Mouse (Mus musculus): ENCODE results near the gene Rwdd1. TPM values are rescaled to one million over a fixed set of nuclear protein-coding genes. Genes with fewer than 3 reads are reported as not detected.
A peak's percentile ranks its signal among the peaks of the same experiment; 100 is the strongest.

The Rwdd1 gene
- polyA plus RNA-seq (2014; fragmentation: Nextera tagmentation; extraction: Ambion mirVana), result 134 and 137 TPM in 2 replicates

DNA sequence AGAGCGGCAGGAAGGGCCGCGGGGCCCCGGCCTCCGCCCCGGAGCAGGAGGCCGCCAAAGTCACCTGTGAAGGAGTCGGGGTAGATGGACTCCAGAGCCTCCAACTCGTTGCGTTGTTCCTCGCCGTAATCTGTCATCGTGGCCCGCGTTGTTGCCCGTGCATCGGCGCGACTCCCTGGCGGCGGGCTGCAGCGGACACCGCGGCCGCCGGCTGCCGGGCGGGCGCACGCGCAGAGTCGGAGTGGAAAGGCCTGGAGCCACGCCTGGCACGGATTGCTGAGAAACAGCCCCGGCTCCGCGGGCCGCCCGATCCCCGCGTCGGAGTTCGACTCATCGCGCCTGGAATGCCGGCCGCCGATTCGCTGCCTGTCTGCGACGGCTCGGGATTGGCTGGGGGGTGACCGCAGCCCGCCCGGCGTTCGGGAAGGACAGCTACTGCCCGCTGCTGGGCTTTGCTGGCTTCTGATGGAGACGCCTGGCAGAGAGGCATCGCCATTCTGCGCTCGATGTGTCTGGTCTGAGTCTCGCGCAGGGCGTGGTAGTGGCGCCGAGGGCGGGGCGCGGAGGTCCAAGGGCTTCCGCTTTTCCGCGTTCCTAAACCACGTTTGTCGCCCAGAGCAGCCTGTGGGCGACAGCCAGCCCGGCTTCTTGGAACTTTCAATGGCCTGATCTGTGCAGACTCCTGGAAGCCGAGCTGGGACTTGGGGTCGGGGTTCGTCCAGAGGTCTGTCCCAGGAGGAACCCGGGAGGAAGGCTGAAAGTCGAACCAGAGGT, at the start of gene Rwdd1:
Gene Rwdd1 (minus strand): TSS at position 323 of the 774 bp plus-strand sequence.
- Histone ChIP-seq H3K9ac (replicated peaks; ENCODE audit: low read depth, low read length) (peak within 1 kb of the TSS; percentile 95), H3K27me3 (ENCODE audit: control insufficient read depth, insufficient read depth, low read length) (no peaks in the 10 kb centered on the region), H3K4me2 (replicated peaks; ENCODE audit: low read depth, low read length) (peak within 1 kb of the TSS; percentile 62), H3K4me3 (ENCODE audit: low read depth, low read length) (peak within 1 kb of the TSS; percentile 86), H3K4me1 (ENCODE audit: control insufficient read depth, insufficient read depth, low read length) (peaks cover 8% of the 10 kb centered on the region), H3K27ac (ENCODE audit: low read length) (peak within 1 kb of the TSS; percentile 97), H3K9me3 (ENCODE audit: control insufficient read depth, low read depth, low read length) (no peaks in the 10 kb centered on the region), H3K36me3 (ENCODE audit: control insufficient read depth, insufficient read depth, low read length) (no peaks in the 10 kb centered on the region)
- under 1% methylated on average over 76 of the region's 82 CpGs for WGBS
- peak; percentile 99 for ATAC-seq (ENCODE audit: insufficient number of reproducible peaks, insufficient read depth, low FRiP score, low read depth)

DNA sequence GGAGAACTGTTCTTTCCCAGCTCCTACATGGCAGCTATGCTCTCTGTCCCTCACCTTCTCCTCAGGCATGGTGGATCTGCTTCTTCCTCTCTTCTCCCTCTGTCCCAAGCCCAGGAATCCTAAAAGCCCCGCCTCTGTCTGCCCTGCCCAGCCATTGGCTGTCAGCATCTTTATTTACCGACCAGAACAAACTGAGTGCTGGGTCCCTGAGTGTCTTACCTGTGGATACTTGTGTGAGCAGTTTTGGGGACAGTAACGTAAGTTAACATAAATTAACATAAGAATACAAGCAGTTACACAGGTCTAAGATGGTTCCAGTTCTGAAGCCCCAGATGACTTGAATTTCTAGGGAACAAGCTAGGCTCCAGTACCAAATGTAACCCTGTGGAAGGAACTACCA, 47.2 kb upstream of the Rwdd1 start:
- no peak overlapping the region for H3K4me3 ChIP-seq (ENCODE audit: low read depth, low read length)
- H3K27me3 ChIP-seq (ENCODE audit: control insufficient read depth, insufficient read depth, low read length), result no peaks in the 10 kb centered on the region
- H3K4me1 ChIP-seq (ENCODE audit: control insufficient read depth, insufficient read depth, low read length), result no peaks in the 10 kb centered on the region
- H3K27ac ChIP-seq (ENCODE audit: low read length), result no peak overlapping the region
- H3K4me2 ChIP-seq (replicated peaks; ENCODE audit: low read depth, low read length), result no peak overlapping the region
- no peak overlapping the region for H3K9ac ChIP-seq (replicated peaks; ENCODE audit: low read depth, low read length)
- no peaks in the 10 kb centered on the region for H3K36me3 ChIP-seq (ENCODE audit: control insufficient read depth, insufficient read depth, low read length)
- 57% methylated on average over 3 of the region's 3 CpGs for WGBS
- no peak for ATAC-seq (ENCODE audit: insufficient number of reproducible peaks, insufficient read depth, low FRiP score, low read depth)
- H3K9me3 ChIP-seq (ENCODE audit: control insufficient read depth, low read depth, low read length), result no peaks in the 10 kb centered on the region

DNA sequence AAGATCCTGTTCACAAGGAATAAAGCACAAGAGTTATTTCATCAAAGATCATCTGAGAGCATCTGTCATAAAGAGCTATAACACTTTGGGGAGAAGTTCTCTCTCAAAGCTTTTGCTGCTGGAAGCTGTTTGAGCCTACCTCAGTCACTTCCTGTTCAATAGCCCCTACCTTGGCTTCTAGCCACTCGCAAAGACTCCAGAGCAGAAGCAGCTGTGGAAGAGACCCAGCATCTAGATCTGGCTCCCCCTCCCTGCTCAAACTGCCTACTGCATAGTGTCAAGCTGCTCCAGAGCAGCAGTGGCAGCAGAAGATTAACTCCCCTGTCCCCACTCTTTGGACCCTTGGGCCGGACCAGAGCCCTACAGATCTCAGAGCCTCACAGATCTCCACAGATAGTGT, 34.6 kb upstream of the Rwdd1 start:
- no peak overlapping the region for H3K4me3 ChIP-seq (ENCODE audit: low read depth, low read length)
- H3K4me2 ChIP-seq (replicated peaks; ENCODE audit: low read depth, low read length), result no peak overlapping the region
- H3K36me3 ChIP-seq (ENCODE audit: control insufficient read depth, insufficient read depth, low read length), result no peaks in the 10 kb centered on the region
- no peaks in the 10 kb centered on the region for H3K9me3 ChIP-seq (ENCODE audit: control insufficient read depth, low read depth, low read length)
- H3K4me1 ChIP-seq (ENCODE audit: control insufficient read depth, insufficient read depth, low read length), result no peaks in the 10 kb centered on the region
- H3K9ac ChIP-seq (replicated peaks; ENCODE audit: low read depth, low read length), result no peak overlapping the region
- 48% methylated on average over 2 of the region's 2 CpGs for WGBS
- ATAC-seq (ENCODE audit: insufficient number of reproducible peaks, insufficient read depth, low FRiP score, low read depth), result peak; percentile 49; the same call in 1 of the 2 replicates
- H3K27ac ChIP-seq (ENCODE audit: low read length), result no peak overlapping the region
- no peaks in the 10 kb centered on the region for H3K27me3 ChIP-seq (ENCODE audit: control insufficient read depth, insufficient read depth, low read length)

DNA sequence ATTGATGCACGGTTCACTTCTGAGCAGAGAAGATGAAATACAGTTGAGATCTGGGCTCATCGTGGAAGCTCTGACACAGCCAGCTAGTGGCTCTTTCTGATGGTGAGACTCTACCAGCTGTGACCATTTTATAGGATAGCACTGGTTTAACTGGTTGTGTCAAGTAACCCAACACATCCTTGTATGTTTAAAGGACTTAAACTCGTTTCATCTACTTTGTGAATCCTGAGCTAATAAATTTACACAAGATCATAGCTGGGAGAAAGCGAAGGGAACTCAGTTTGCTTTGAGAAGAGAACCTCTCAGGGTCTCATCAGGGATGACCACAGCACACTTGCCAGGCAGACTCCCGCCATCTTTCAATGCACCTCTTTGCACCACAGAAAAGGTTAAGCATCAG, 24.8 kb upstream of the Rwdd1 start, which contains the start of gene Calhm4:
Gene Calhm4 (minus strand): TSS at position 101 of the 400 bp plus-strand sequence.
- H3K4me1 ChIP-seq (ENCODE audit: control insufficient read depth, insufficient read depth, low read length), result no peaks in the 10 kb centered on the region
- no peaks in the 10 kb centered on the region for H3K9me3 ChIP-seq (ENCODE audit: control insufficient read depth, low read depth, low read length)
- H3K27me3 ChIP-seq (ENCODE audit: control insufficient read depth, insufficient read depth, low read length), result no peaks in the 10 kb centered on the region
- H3K4me2 ChIP-seq (replicated peaks; ENCODE audit: low read depth, low read length), result no peak within 1 kb of the TSS
- no peak for ATAC-seq (ENCODE audit: insufficient number of reproducible peaks, insufficient read depth, low FRiP score, low read depth)
- H3K27ac ChIP-seq (ENCODE audit: low read length), result no peak within 1 kb of the TSS
- H3K36me3 ChIP-seq (ENCODE audit: control insufficient read depth, insufficient read depth, low read length), result no peaks in the 10 kb centered on the region
- WGBS, result 85% methylated on average over 5 of the region's 5 CpGs
- H3K4me3 ChIP-seq (ENCODE audit: low read depth, low read length), result no peak within 1 kb of the TSS
- no peak within 1 kb of the TSS for H3K9ac ChIP-seq (replicated peaks; ENCODE audit: low read depth, low read length)

DNA sequence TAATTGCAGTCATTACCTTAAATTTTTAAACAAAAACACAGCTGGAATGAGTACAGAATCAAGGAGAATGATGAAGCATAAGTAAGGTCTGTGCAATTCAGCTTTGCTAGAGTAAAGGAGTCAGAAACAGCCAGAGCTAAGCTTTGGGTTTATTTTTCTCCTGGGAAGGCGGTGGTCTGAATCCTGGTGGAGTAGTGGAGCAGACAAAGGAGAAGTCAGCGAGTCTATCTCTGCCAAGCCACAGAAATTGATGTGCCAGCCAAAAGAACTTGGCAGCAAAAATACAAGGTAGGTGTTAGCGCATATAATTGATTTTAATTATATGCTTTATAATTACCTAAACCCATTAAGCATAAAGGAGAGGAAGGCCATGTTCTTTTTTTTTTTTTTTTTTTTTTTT, 18.0 kb upstream of the Rwdd1 start, which contains the start of gene Trappc3l:
Gene Trappc3l (plus strand): TSS at position 197 of the 400 bp plus-strand sequence.
- no peak for ATAC-seq (ENCODE audit: insufficient number of reproducible peaks, insufficient read depth, low FRiP score, low read depth)
- Histone ChIP-seq H3K4me3 (ENCODE audit: low read depth, low read length) (no peak within 1 kb of the TSS), H3K27ac (ENCODE audit: low read length) (no peak within 1 kb of the TSS), H3K4me1 (ENCODE audit: control insufficient read depth, insufficient read depth, low read length) (no peaks in the 10 kb centered on the region), H3K9ac (replicated peaks; ENCODE audit: low read depth, low read length) (no peak within 1 kb of the TSS), H3K27me3 (ENCODE audit: control insufficient read depth, insufficient read depth, low read length) (no peaks in the 10 kb centered on the region), H3K9me3 (ENCODE audit: control insufficient read depth, low read depth, low read length) (no peaks in the 10 kb centered on the region), H3K36me3 (ENCODE audit: control insufficient read depth, insufficient read depth, low read length) (no peaks in the 10 kb centered on the region), H3K4me2 (replicated peaks; ENCODE audit: low read depth, low read length) (no peak within 1 kb of the TSS)
- whole genome bisulfite sequencing, result 93% methylated on average over 3 of the region's 3 CpGs

DNA sequence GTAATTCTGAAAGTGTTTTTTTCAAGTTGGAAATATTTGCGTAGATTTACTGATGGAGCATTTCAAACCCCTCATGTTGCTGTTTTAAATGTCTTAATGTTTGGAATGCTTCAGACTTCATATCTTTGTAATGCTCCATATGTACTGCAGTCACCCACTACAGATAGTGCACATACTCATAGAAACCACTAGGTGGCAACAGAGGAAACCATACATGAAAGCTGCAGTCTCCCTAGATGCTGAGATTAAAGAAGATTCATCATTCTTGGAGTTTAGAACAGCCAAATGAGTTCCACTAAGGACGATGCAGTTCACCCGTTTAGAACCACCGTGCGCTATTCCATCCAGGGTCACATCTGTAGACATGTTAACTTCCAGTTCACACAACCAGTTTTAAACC, 17.2 kb upstream of the Rwdd1 start:
- no peaks in the 10 kb centered on the region for H3K9me3 ChIP-seq (ENCODE audit: control insufficient read depth, low read depth, low read length)
- no peak overlapping the region for H3K9ac ChIP-seq (replicated peaks; ENCODE audit: low read depth, low read length)
- no peaks in the 10 kb centered on the region for H3K27me3 ChIP-seq (ENCODE audit: control insufficient read depth, insufficient read depth, low read length)
- no peak overlapping the region for H3K27ac ChIP-seq (ENCODE audit: low read length)
- WGBS, result 12% methylated on average over 5 of the region's 5 CpGs
- no peak for ATAC-seq (ENCODE audit: insufficient number of reproducible peaks, insufficient read depth, low FRiP score, low read depth)
- H3K4me2 ChIP-seq (replicated peaks; ENCODE audit: low read depth, low read length), result no peak overlapping the region
- no peaks in the 10 kb centered on the region for H3K36me3 ChIP-seq (ENCODE audit: control insufficient read depth, insufficient read depth, low read length)
- H3K4me3 ChIP-seq (ENCODE audit: low read depth, low read length), result no peak overlapping the region
- H3K4me1 ChIP-seq (ENCODE audit: control insufficient read depth, insufficient read depth, low read length), result no peaks in the 10 kb centered on the region

DNA sequence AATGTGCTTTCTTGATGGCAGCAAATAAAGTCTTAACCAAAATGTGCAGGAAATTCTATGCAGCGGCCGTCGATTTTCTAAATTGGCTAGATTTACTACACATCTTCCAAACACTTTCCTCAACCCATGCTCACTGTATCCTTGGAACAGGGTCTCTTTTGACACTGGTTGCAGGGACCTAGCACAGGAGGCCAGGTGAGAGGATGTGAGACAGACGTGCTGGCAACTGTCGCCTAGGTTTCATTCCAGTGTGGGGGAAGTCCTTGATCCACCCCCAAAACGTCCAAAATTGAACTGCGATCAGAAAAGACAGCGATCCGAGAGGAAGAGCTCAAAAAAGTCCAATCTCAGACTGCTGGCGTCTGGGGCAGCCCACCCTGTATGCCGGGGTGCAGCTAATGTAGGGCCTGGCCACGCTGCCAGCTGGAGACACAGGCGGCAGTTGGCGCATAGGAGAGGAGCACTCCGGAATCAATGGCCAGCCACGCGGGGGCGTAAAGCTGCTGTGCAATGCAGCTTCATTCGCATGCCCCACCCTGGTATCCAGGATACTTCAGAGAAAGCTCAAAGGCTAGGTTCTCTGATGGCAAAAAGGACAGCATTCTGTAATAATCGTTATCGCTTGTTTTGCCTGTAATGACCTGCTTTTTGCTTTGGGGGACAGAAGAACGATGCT, 14.3 kb upstream of the Rwdd1 start:
- H3K4me3 ChIP-seq (ENCODE audit: low read depth, low read length), result no peak overlapping the region
- no peaks in the 10 kb centered on the region for H3K36me3 ChIP-seq (ENCODE audit: control insufficient read depth, insufficient read depth, low read length)
- no peaks in the 10 kb centered on the region for H3K9me3 ChIP-seq (ENCODE audit: control insufficient read depth, low read depth, low read length)
- 20% methylated on average over 22 of the region's 22 CpGs for WGBS
- H3K27ac ChIP-seq (ENCODE audit: low read length), result no peak overlapping the region
- ATAC-seq (ENCODE audit: insufficient number of reproducible peaks, insufficient read depth, low FRiP score, low read depth), result peak; percentile 85; the same call in 1 of the 2 replicates
- peak overlapping the region; percentile 35 for H3K4me2 ChIP-seq (replicated peaks; ENCODE audit: low read depth, low read length)
- H3K4me1 ChIP-seq (ENCODE audit: control insufficient read depth, insufficient read depth, low read length), result no peaks in the 10 kb centered on the region
- no peak overlapping the region for H3K9ac ChIP-seq (replicated peaks; ENCODE audit: low read depth, low read length)
- H3K27me3 ChIP-seq (ENCODE audit: control insufficient read depth, insufficient read depth, low read length), result no peaks in the 10 kb centered on the region

DNA sequence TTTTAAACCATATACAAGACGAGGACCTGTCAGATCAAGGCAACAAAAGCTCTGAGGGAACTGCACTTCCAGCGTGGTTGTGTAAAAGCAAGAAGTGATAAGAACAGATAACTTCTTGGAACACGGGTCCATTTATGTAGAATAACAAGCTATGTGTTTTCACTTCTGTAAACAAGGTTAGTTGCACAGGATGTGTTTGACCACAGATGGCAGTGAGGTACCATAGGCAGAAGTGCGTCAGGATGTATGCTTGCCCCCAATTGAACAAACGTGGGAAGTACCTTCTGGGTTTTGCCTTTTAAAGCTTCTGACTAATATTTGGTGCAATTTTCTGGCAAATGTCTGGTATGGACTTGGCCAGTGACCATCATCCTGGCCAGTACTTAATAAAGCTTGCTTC, 10.9 kb upstream of the Rwdd1 start:
- Histone ChIP-seq H3K9me3 (ENCODE audit: control insufficient read depth, low read depth, low read length) (no peaks in the 10 kb centered on the region), H3K27me3 (ENCODE audit: control insufficient read depth, insufficient read depth, low read length) (no peaks in the 10 kb centered on the region), H3K36me3 (ENCODE audit: control insufficient read depth, insufficient read depth, low read length) (no peaks in the 10 kb centered on the region), H3K4me3 (ENCODE audit: low read depth, low read length) (no peak overlapping the region), H3K4me2 (replicated peaks; ENCODE audit: low read depth, low read length) (no peak overlapping the region), H3K4me1 (ENCODE audit: control insufficient read depth, insufficient read depth, low read length) (no peaks in the 10 kb centered on the region), H3K27ac (ENCODE audit: low read length) (no peak overlapping the region), H3K9ac (replicated peaks; ENCODE audit: low read depth, low read length) (no peak overlapping the region)
- WGBS, result 64% methylated on average over 5 of the region's 5 CpGs
- ATAC-seq (ENCODE audit: insufficient number of reproducible peaks, insufficient read depth, low FRiP score, low read depth), result no peak
